9 mouse cellular contexts compared by ENCODE assay signal in genomic region chr13:83722241-83722640, GRCm38 (mm10).
A peak's percentile ranks its signal among the peaks of the same experiment; 100 is the strongest.
DNase-seq lines count a peak whose midpoint lies in the region; ATAC-seq and TF ChIP-seq lines count a peak whose summit lies in the region.
"Had no signal": no experiment of that assay in that cellular context is flagged by ENCODE, and none has a peak within 500 bp of the region (broad histone marks: within the 10 kb centered on the region; RNA-seq: fewer than 3 reads in every experiment).

No protein-coding gene starts in this region.

- H3K9ac ChIP-seq in CH12.LX (ENCODE audit: insufficient read depth, low read depth) = no peak overlapping the region
- H3K9ac ChIP-seq in forebrain, embryonic 13.5 days = peak overlapping the region; percentile 100
- no peak overlapping the region for H3K9ac ChIP-seq in liver, embryonic 12.5 days

- no peak for TF ChIP-seq POLR2A in CH12.LX (IDR thresholded peaks at IDR 0.05; ENCODE audit: low read depth, low read length)

- no peak for DNase-seq in CH12.LX (ENCODE audit: extremely low read depth)
- DNase-seq in cerebellum, adult 11-12 months = peak; percentile 97
- no peak for DNase-seq in midbrain, embryonic 10.5 days (ENCODE audit: low spot score)
- no peak for DNase-seq in gastrocnemius, postnatal 36 days
- no peak for DNase-seq in kidney, postnatal 10 days
- no peak for DNase-seq in lung, postnatal 25 days (ENCODE audit: low spot score)
- DNase-seq: kidney, adult 2 months had no signal

- no peak overlapping the region for H3K27ac ChIP-seq in CH12.LX (ENCODE audit: insufficient read depth, low read depth)
- H3K27ac ChIP-seq in forebrain, embryonic 13.5 days = peak overlapping the region; percentile 100
- H3K27ac ChIP-seq in midbrain, embryonic 10.5 days (replicated peaks) = peak overlapping the region; percentile 84; the same call in 1 of the 2 replicates
- H3K27ac ChIP-seq in liver, embryonic 12.5 days = no peak overlapping the region

- H3K36me3 ChIP-seq in CH12.LX (replicated peaks in 1 of 2; ENCODE audit: control insufficient read depth in 1 of 2, insufficient read depth in 1 of 2, low read length in 1 of 2) = peaks cover 0 to 9% of the 10 kb centered on the region in 2 experiments
- H3K36me3 ChIP-seq in forebrain, embryonic 13.5 days (ENCODE audit: poor library complexity, severe bottlenecking) = peaks cover under 1% of the 10 kb centered on the region; the same call in 1 of the 2 replicates
- H3K36me3 ChIP-seq in midbrain, embryonic 10.5 days = no peaks in the 10 kb centered on the region
- H3K36me3 ChIP-seq in liver, embryonic 12.5 days = no peaks in the 10 kb centered on the region

- 1% methylated on average over 7 of the region's 7 CpGs for WGBS in forebrain, embryonic 13.5 days
- WGBS in midbrain, embryonic 10.5 days = 3% methylated on average over 7 of the region's 7 CpGs
- 6% methylated on average over 7 of the region's 7 CpGs for WGBS in liver, embryonic 12.5 days (ENCODE audit: insufficient replicate concordance)

- TF ChIP-seq RAD21 in CH12.LX (IDR thresholded peaks at IDR 0.05; ENCODE audit: low read depth, low read length) = no peak

- peak overlapping the region in 1 of 3 experiments; percentile 74 for H3K4me3 ChIP-seq in CH12.LX (replicated peaks in 1 of 3; ENCODE audit: low read depth in 2 of 3, low read length in 2 of 3, poor library complexity in 1 of 3)
- H3K4me3 ChIP-seq in forebrain, embryonic 13.5 days = peak overlapping the region; percentile 90
- peak overlapping the region; percentile 58 for H3K4me3 ChIP-seq in midbrain, embryonic 10.5 days
- no peak overlapping the region for H3K4me3 ChIP-seq in liver, embryonic 12.5 days

- H3K4me2 ChIP-seq in CH12.LX (ENCODE audit: insufficient read depth, low read depth, poor library complexity, severe bottlenecking) = peak overlapping the region; percentile 89
- peak overlapping the region; percentile 87 for H3K4me2 ChIP-seq in forebrain, embryonic 13.5 days
- H3K4me2 ChIP-seq in liver, embryonic 12.5 days = no peak overlapping the region

- ATAC-seq in forebrain, embryonic 13.5 days = peak; percentile 3
- ATAC-seq in liver, embryonic 12.5 days = no peak

- no peak for TF ChIP-seq EP300 in CH12.LX (IDR thresholded peaks at IDR 0.05; ENCODE audit: low read length)

- no peaks in the 10 kb centered on the region for H3K27me3 ChIP-seq in CH12.LX (replicated peaks)
- no peaks in the 10 kb centered on the region for H3K27me3 ChIP-seq in forebrain, embryonic 13.5 days
- peaks cover 100% of the 10 kb centered on the region for H3K27me3 ChIP-seq in midbrain, embryonic 10.5 days (ENCODE audit: low read depth, poor library complexity, severe bottlenecking)
- peaks cover 98% of the 10 kb centered on the region for H3K27me3 ChIP-seq in liver, embryonic 12.5 days (replicated peaks)

- no peaks in the 10 kb centered on the region for H3K79me2 ChIP-seq in CH12.LX (replicated peaks; ENCODE audit: control insufficient read depth, extremely low read depth, insufficient read depth, poor library complexity, severe bottlenecking)

- H3K4me1 ChIP-seq in CH12.LX (ENCODE audit: control insufficient read depth in 1 of 2, insufficient read depth in 2 of 2) = peaks cover 0 to 24% of the 10 kb centered on the region in 2 experiments; a peak in 2 of 4 replicates
- peaks cover 13% of the 10 kb centered on the region; the same call in 1 of the 2 replicates for H3K4me1 ChIP-seq in forebrain, embryonic 13.5 days
- H3K4me1 ChIP-seq in midbrain, embryonic 10.5 days = peaks cover 42% of the 10 kb centered on the region
- H3K4me1 ChIP-seq in liver, embryonic 12.5 days = no peaks in the 10 kb centered on the region

- no peak for TF ChIP-seq CTCF in CH12.LX (conservative IDR thresholded peaks at IDR 0.05 in 1 of 2, IDR thresholded peaks at IDR 0.05 in 1 of 2; ENCODE audit: low read depth in 2 of 2, low read length in 2 of 2)

- intact Hi-C loops in gastrocnemius, postnatal 36 days (cut with DNase I) = no loop called here

- dilution Hi-C loops in CH12.LX (cut with MboI; ENCODE audit: extremely low pct_ligation_motif_present, extremely low pct_unique_long_range_greater_than_20kb, low sequenced_read_pairs) = no loop called here

- H3K9me3 ChIP-seq in CH12.LX (replicated peaks; ENCODE audit: low read length) = peaks cover 2% of the 10 kb centered on the region
- H3K9me3 ChIP-seq in forebrain, embryonic 13.5 days (replicated peaks) = no peaks in the 10 kb centered on the region
- H3K9me3 ChIP-seq in midbrain, embryonic 10.5 days (replicated peaks) = no peaks in the 10 kb centered on the region
- H3K9me3 ChIP-seq in liver, embryonic 12.5 days (replicated peaks) = no peaks in the 10 kb centered on the region

- in situ Hi-C loops in CH12.LX (cut with MboI; ENCODE audit: low pct_ligation_motif_present, low pct_unique_long_range_greater_than_20kb, low sequenced_read_pairs) = no loop called here

TF ChIP-seq in CH12.LX, 34 proteins besides CTCF, POLR2A, EP300 and RAD21:
- no peak for TF ChIP-seq CHD1 (IDR thresholded peaks at IDR 0.05; ENCODE audit: low read depth, low read length)
- no peak for TF ChIP-seq KAT2A (IDR thresholded peaks at IDR 0.05; ENCODE audit: insufficient replicate concordance, low read length)
- TF ChIP-seq ZC3H11A (IDR thresholded peaks at IDR 0.05; ENCODE audit: low read depth, low read length) = no peak
- TF ChIP-seq GABPA (IDR thresholded peaks at IDR 0.05; ENCODE audit: insufficient replicate concordance, low read depth, low read length) = no peak
- no peak for TF ChIP-seq MYC (IDR thresholded peaks at IDR 0.05; ENCODE audit: low read depth, low read length)
- no peak for TF ChIP-seq MEF2A (IDR thresholded peaks at IDR 0.05; ENCODE audit: borderline replicate concordance, low read depth, low read length)
- no peak for TF ChIP-seq MXI1 (IDR thresholded peaks at IDR 0.05; ENCODE audit: low read depth, low read length)

Comparison
In these comparisons a context has a peak if more than half of its experiments do, and no peak if none do; other contexts are left out.
1. H3K27ac ChIP-seq: peak in forebrain, embryonic 13.5 days (single experiment) and midbrain, embryonic 10.5 days (single experiment); none in CH12.LX (single experiment) and liver, embryonic 12.5 days (single experiment).